Mouse (Mus musculus): Measurements from ENCODE around the gene Orai2.
A peak's percentile ranks its signal among the peaks of the same experiment; 100 is the strongest.
"Not testable (repeated sequence)": the region's sequence is repeated elsewhere in the genome, so short reads cannot be mapped to it uniquely, and the experiment has no call there.

Orai2 gene

GRCm38 (mm10) chr5:136170512-136171362, at the start of gene Orai2:
TSS of gene Orai2 (minus strand) at chr5:136170713.
- DNase-seq (ENCODE audit: low spot score): peak; percentile 89

DNA sequence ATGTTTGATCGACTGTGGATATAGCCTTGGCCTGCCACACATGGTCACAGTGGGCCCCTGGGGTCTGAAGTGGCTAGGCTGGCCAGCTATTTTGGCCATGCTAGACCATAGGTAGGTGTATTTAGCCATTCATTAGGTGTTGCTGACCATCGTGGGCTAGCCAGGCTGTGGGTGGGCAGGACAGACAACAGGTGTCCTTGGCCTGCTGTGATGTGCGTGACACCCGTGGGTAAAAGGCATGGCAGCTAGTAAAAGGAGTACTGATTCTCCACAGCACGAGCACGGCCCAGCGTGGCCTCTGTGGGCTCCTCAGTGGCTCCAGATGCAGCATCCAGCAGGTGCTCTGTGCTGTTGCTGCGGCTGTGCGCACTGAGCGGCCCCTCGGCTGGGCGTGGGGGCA, 48.1 kb upstream of the Orai2 start:
- no peak for DNase-seq (ENCODE audit: low spot score)

DNA sequence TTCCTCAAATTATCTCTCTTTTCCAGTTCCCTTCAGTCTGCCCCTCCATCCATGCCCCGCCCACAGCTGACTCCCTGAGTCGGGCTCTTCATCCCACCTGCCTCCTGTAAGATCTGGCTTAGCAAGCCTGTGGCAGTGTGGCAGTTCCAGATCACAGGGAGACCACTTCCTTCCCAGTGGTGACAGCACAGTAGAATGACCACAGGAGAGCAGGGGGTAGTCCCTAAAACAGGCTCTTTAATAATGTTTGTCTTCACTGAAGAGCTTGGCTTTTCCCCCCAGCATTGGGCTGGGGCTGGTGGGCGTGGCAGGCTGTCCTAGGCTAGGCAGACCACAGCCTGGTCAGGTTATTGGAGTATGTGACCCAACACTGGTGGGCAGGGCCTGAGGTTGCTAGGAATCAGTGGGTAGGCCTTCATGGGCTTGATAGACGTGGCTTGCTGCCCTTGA, 47.4 kb upstream of the Orai2 start:
- DNase-seq (ENCODE audit: low spot score): no peak

- no peak for DNase-seq (ENCODE audit: low spot score)
Observed at GRCm38 (mm10) chr5:136217004-136217665, 46.6 kb upstream of the Orai2 start.

GRCm38 (mm10) chr5:136215958-136216357, 45.4 kb upstream of the Orai2 start:
- no peak for DNase-seq (ENCODE audit: low spot score)

- DNase-seq (ENCODE audit: low spot score): no peak
Observed at GRCm38 (mm10) chr5:136215211-136215610, 44.7 kb upstream of the Orai2 start.

DNA sequence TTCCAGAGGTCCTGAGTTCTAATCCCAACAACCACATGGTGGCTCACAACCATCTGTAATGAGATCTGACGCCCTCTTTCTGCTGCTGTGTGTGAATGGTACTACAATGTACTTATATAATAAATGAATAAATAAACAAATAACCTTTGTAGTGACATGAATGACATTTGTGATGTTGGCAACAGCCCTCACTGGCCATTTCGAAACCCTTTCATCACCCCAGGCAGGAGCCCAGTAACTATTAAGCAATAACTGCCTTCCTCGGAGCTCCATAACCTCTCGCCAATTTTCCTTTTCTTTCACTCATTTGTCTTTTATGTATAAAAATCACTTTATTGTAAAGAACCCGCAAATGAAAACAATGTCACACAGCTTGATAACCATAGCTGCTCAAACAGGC, 43.2 kb upstream of the Orai2 start:
- DNase-seq (ENCODE audit: low spot score): no peak

DNA sequence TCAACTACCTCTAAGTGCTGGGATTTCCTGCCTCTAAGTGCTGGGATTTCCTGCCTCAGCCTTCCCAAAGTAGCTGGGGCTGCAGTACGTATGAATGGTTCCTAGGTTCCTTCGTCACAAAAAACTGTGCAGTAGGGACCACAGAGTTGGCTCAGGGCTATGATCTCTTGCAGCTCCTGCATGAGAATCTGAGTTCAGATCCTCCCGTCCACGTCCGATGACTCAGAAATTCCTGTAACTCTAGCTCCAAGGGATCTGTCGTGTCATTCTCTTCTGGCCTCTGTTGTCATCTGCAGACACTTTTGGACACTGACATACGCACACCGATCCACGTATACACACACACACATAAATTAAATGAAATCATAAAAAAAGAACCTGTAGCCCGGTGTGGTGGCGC, 42.2 kb upstream of the Orai2 start:
- no peak for DNase-seq (ENCODE audit: low spot score)

GRCm38 (mm10) chr5:136211341-136212102, 41.0 kb upstream of the Orai2 start:
- DNase-seq (ENCODE audit: low spot score): not testable (repeated sequence)

- DNase-seq (ENCODE audit: low spot score): no peak
Observed at GRCm38 (mm10) chr5:136210549-136210948, 40.0 kb upstream of the Orai2 start.

- DNase-seq (ENCODE audit: low spot score): peak; percentile 92
Observed at GRCm38 (mm10) chr5:136201832-136202231, 31.3 kb upstream of the Orai2 start.

DNA sequence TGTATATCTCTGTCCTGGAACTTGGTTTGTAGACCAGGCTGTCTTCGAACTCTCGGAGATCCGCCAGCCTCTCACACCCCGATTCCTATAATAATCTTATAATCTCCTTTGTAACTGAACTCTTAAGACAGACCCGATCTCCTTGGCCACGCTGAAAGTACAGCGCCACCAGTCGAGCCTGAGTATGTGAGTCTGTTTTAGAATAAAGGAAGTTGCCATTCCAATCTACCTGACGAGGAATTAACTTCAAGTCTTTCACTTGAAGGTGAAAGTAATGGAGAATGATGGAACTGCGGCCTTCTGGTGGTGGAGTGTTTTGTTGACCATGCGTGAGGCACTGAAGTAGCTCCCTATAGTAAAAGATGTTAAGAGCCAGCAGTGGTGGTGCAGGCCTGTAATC, 29.0 kb upstream of the Orai2 start:
- peak; percentile 42 for DNase-seq (ENCODE audit: low spot score)

- DNase-seq (ENCODE audit: low spot score): peak; percentile 98
Observed at GRCm38 (mm10) chr5:136198474-136199391, 28.2 kb upstream of the Orai2 start, which contains the start of gene Prkrip1. TSS of gene Prkrip1 (minus strand) at chr5:136198963.

GRCm38 (mm10) chr5:136191870-136192269, 21.4 kb upstream of the Orai2 start:
- DNase-seq (ENCODE audit: low spot score): no peak

DNA sequence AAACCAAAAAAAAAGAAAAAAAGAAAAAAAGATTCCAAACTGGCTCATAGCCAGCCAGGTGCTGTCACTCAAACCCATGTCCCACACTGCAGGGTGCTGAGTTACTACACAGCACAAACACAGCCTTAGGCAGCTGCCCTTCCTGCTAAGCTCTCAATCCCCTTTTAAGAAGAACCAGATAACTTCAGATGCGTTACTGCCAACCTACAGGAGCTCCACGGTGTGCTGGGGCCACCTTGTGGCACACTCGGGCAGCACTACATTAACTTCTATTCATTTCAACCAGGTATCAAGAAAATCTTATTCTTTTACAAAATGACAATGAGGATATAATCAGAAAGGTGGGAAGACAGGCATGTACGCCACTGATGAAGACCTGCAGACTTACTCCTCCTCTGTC, 16.2 kb upstream of the Orai2 start:
- DNase-seq (ENCODE audit: low spot score): peak; percentile 48

DNA sequence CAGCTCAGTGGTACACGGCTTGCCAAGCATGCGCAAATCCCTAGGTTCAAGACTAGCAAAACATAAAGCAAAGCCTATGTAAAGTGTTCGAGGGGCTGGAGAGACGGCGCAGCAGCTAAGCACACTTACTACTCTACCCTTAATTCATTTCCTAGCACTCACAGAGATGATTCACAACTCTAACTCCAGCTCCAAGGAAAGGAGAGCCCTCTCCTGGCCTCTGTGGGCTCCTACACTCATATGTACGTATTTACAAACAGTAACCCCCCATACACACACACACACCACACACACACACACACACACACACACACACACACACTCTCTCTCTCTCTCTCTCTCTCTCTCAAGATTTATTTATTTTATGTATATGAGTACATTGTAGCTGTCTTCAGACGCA, 13.3 kb upstream of the Orai2 start:
- DNase-seq (ENCODE audit: low spot score): no peak

DNA sequence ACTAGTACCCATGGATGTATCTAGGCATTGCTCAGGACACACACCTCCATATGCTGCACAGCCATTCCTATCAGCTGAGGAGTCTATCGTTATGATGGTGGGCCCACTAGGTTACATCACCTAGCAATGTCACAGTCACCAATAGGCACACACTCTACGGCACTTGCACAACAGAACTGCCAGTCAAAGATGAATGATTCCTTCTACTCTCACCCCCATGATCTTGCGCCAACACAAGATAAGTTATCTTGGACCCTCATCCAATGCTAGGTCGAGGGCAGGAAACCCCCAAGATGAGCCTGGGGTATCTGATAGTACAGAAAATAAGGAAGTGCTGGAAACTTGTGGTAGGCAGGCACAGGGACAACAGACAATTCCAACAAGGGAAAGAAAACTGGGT, 12.3 kb upstream of the Orai2 start:
- DNase-seq (ENCODE audit: low spot score): no peak

DNA sequence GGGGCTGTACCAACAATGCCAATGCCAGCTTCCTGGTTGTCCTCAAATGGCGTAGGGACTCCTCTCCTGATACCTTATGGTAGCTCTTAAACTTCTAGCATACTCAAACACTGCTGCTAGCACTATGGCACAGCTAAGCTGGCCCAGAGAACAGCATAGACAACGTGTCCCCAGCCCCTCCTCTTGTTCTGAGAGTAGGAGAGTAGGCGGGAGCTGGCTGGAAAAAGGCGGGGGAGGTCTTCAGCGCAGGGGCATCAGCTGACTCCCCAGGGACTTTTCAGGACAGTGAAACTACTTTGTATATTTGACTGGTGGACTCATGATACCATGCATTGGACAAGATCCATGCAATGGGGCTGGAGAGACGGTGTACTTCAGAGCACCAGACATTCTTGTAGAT, 11.5 kb upstream of the Orai2 start:
- DNase-seq (ENCODE audit: low spot score): no peak

GRCm38 (mm10) chr5:136181197-136181596, 10.7 kb upstream of the Orai2 start:
- no peak for DNase-seq (ENCODE audit: low spot score)

GRCm38 (mm10) chr5:136179594-136179993, 9.1 kb upstream of the Orai2 start:
- DNase-seq (ENCODE audit: low spot score): no peak

Measured in embryo, embryonic 10.5 days (tissue).